Mouse (Mus musculus): ENCODE measurements at regions not wholly inside any gene's neighbourhood (a gene's known extent, or its start where the extent isn't known, plus 50 kb on each side); places are given as distances from the start of the nearest gene placed in this dataset.
A peak's percentile ranks its signal among the peaks of the same experiment; 100 is the strongest.

DNA sequence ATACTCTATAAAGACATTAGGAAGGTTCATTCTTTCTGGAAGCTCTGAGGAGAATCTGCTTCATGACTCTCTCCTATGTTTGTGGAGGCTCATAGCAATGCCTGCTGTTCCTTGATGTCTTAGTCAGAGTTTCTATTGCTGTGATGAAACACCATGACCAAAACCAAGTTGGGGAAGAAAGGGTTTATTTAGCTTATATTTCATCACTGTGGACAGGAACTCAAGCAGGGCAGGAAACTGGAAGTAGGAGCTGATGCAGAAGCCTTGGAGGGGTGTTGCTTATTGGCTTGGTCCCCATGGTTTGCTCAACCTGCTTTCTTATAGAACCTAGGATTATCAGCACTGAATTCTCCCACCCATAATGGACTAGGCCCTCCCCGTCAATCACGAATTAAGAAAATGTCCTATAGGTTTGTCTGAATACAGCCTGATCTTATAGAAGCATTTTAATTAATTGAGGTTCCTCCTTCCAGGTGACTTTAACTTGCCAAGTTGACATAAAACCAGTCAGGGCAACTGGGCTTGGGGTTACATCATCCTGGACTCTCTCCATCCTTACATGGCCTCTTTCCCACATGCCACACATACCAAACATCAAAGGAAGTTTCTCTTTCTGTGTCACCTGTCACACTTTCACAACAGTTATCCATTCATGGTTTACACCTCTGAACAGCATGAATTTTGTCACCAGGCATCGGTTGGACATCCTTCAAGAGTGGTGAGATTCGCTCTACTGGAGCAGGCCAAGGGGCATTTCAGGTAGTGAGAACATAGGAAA, 85.3 kb upstream of the Serp2 start:
- no peak for DNase-seq (ENCODE audit: low spot score in 2 of 2)
- H3K27ac ChIP-seq: no peak overlapping the region
- no peak overlapping the region for H3K4me3 ChIP-seq
- no peak for TF ChIP-seq CTCF (conservative IDR thresholded peaks at IDR 0.05)

DNA sequence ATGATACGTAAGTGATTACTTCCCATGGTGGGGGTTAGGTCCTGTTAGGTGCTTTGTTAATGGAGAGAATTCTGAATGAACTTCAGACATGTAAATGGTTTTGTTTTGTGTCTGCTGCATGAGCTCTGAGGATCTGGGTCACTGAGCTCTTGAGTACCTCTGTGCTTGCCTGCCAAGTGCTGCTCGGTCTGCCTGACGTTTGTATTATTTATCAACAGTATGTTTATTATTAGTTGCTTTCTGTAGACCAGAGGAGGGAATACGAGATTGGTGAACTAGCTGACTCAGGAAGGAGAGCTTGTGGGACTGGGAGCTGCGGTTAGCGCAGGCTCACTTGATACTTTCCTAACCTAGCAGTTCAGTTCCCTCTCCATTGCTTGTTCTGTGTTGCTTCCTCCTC, 76.5 kb upstream of the Serp2 start:
- H3K27ac ChIP-seq: no peak overlapping the region
- no peak for DNase-seq (ENCODE audit: low spot score in 2 of 2)
- no peak for TF ChIP-seq CTCF (conservative IDR thresholded peaks at IDR 0.05)
- H3K4me3 ChIP-seq: no peak overlapping the region

DNA sequence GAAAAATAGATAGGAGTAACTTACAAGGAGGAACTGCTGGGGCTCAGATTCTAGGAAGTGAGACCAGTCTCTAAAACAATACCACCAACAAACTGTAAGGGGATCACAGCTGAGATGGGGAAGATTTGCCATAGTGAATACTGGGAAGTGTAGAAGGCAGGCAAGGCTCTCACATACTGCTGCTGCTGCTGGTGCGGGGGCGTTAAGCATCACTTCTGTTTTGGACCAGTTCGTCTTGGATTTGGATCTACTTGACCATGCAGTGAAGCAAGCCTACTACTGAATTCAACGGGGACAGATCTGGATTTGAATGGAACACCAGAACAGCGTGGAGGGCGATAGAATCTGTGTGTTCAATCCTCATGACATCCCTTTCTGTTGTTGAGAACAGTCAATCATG, 76.1 kb upstream of the Serp2 start:
- H3K27ac ChIP-seq: no peak overlapping the region
- no peak for DNase-seq (ENCODE audit: low spot score in 2 of 2)
- H3K4me3 ChIP-seq: no peak overlapping the region
- TF ChIP-seq CTCF (conservative IDR thresholded peaks at IDR 0.05): no peak

DNA sequence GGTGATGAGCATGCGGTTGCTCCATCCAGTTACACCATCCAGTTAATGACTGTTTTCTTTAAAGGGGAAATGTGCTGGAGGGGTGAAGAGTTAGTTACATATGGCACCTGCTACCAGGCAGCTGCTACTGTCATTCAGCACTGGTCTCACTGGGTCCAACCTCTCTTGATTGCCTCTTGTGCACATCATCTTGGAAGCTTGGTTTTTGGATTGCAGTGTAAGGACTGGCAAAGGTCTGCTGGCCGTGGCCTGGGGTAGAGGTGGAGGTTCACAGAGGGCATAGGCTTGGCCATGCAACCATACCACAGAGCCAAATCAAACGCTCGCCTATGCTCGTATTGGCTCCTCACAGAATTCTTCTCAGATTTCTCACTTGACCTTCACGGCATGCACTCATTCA, 75.1 kb upstream of the Serp2 start:
- H3K4me3 ChIP-seq: no peak overlapping the region
- no peak for TF ChIP-seq CTCF (conservative IDR thresholded peaks at IDR 0.05)
- DNase-seq (ENCODE audit: low spot score in 2 of 2): no peak
- H3K27ac ChIP-seq: no peak overlapping the region

DNA sequence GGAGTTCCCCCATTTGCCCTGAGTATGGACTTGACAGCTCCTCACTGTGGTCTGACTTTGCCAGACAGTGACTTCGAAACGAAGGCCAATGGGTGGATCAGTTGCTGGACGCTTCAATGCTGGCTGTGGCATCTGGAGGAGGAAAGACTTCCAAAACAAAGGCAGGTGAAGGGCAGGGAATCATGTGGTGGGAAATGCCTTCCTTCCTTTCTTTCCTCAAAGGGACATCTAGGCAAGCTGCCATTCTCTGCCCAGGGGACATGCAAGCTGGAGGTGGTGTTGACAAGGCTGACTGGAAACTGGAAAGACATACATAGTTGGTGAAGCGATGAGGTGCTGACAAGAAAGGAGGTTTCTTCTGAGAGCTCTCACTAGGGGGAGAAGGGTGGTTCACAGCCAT, 74.5 kb upstream of the Serp2 start:
- no peak for TF ChIP-seq CTCF (conservative IDR thresholded peaks at IDR 0.05)
- DNase-seq (ENCODE audit: low spot score in 2 of 2): no peak

DNA sequence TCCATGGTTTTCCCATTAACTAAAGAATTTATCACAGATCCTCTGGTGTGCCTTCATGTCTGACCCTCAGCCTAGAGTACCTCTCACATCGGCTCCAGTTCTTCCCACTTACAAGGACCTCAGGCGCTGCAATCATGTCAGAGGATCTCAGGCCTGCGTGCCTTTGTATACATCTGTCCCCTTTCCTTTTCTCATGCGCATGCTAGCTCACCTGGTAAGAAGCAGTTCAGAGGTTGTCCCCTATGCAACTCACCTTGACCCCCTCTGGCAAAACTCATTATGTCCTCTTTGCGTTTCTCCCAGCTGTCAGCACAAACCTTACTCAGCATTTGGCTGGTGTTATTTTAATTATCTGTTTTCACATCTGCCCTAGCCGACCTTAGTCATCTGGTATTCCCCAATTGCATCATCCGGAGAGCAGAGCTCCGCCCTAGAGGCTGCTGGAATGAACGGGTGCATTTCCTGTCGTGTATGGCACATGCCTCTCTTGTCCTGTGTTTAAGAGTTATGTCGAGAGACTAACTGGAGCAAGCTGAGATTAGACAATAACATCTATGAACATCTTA, 73.3 kb upstream of the Serp2 start:
- TF ChIP-seq CTCF (conservative IDR thresholded peaks at IDR 0.05): no peak
- DNase-seq (ENCODE audit: low spot score in 2 of 2): no peak
- Histone ChIP-seq H3K27ac (no peak overlapping the region), H3K4me3 (no peak overlapping the region)

More for the DNA sequence above, 74.5 kb upstream of the Serp2 start:
- no peak overlapping the region for H3K27ac ChIP-seq
- H3K4me3 ChIP-seq: no peak overlapping the region

DNA sequence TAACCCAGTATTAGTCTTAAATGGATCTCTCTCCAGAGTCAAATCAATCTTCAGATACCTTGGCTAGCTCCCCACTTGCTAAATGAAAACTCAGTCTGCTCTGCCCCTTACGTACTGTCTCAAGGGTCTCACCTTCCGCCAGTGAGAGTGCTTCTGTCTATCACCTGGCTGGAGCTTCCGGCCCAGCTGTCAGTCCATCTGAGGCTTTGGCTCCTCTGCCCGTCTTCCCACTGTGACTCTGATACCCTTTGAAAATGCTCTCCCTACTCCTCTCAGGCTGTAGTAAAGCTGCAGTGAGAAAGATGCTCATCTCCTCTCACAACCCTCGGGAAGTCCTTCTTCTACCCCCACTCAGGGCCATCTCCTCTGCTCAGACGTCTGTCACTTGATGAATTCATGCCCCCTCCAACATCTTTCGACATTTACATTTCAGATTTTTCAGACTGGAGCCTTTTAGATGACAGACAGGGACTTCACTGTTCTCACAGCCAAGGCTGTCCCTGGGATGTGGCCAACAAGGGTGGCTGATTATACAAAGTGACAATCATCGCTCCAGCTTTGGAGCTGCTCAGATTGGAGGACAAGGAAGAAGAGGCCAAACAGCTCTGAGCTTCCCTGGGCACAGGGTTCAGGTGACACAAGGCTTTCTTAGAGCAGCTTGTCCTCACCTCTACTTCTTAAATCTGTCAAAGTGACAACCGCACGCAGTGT, 71.6 kb upstream of the Serp2 start:
- TF ChIP-seq CTCF (conservative IDR thresholded peaks at IDR 0.05): no peak
- Histone ChIP-seq H3K4me3 (no peak overlapping the region), H3K27ac (peak overlapping the region; percentile 21; the same call in 1 of the 2 replicates)
- peak; percentile 58 to 69 for DNase-seq (ENCODE audit: low spot score in 2 of 2)

DNA sequence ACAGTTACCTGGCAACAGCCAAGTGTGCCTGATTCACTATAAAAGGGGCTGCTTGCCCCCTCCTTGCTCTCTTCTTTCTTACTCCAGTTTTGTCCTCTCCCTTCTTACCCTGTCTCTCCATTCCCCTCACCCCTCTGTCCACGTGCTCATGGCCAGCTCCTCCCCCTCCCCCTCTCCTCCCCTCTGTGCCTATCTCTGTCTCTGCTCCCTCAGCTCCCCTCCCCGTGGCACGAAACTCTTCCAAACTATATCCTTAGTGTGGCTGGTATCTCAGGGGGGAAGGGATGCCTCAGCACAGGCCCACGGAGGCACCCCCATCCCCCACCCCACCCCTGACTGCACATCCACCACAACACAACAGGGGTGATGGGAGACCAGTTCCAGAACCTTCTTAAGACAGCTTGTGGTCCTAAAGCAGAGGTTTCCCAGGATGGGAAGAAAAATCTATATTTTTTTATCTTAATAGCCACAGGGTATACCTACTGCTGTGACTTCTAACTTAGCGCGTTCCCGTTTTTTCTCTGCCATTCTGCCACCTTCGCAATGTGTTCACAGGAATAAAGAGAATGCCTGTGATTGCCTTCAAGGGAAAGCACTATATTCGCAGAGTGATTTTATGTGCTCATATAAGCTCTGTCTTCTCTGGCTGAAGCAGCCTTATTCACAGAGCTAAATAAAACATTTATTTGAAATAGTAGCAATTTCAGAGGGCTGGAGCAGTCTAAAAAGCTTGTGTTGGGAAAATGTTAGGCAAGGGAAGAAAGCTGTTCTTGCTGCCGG, 69.1 kb upstream of the Serp2 start:
- Histone ChIP-seq H3K4me3 (no peak overlapping the region), H3K27ac (peak overlapping the region; percentile 32; the same call in 1 of the 2 replicates)
- TF ChIP-seq CTCF (conservative IDR thresholded peaks at IDR 0.05): no peak
- DNase-seq (ENCODE audit: low spot score in 2 of 2): no peak

DNA sequence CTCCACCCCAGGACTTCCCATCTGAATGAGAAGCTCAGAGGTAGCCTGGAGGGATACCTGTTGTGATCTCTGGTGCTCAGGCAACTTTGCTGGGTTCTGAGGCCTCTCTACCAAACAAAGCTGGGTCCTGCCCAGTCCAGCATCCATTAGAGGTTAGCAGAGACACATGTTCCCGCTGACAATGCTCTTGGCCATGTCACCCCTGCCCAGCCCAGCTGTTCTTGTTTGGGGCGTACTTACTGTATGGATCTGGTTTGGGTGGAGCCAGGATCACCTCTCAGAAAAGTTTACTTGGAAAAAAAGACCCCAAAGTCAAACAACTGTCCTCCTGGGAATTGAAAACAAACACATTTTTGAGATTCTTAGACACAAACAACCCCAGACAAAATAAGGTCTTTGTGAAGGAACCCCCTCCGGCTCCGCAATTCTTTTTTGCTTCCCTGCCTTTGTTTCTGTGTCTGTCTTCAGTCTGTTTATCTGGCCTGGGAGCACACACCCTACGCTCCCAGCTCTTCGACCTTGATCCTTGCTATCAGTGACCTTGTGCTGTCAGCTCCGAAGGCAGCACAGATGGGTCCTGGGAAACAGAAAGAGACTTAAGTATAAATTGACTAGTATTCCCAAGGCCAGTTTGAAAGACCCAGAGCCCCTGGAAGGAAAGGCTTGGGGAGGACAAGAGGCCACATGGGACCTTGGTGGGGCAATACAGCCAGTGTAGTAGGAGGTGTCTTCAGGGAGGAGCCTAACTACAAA, 68.1 kb upstream of the Serp2 start:
- Histone ChIP-seq H3K4me3 (no peak overlapping the region), H3K27ac (peak overlapping the region; percentile 32; the same call in 1 of the 2 replicates)
- no peak for TF ChIP-seq CTCF (conservative IDR thresholded peaks at IDR 0.05)
- no peak for DNase-seq (ENCODE audit: low spot score in 2 of 2)

DNA sequence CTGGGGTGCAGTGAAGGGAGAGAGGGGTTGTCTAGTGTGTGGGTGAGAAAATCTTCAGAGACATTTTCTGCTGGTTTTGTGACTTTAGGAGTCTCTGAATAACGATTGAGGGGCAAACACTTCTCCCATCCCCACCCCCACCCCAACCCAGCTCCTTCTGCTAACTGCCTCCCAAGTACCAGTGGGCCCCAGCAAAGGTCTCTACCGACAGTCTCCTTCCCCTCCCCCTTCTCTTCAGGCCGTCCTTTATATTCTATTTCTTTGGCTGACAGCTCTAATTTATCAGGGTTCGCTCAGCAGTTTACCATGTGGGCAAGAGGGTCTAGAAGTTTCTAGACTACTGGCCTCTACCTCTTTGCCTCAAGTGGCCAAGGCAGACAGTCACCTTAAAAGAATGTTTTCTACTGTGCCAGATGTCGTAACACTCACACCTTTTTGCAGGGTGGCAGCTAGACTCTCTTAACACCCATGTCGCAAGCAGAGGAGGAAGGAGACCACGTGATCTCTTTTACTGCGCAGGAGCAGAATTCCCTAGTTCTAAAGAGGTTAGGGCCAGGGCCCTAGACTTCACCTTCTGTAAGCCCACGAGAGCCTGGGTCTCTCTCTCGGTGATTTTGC, 66.8 kb upstream of the Serp2 start:
- Histone ChIP-seq H3K4me3 (no peak overlapping the region), H3K27ac (peak overlapping the region; percentile 88)
- no peak for DNase-seq (ENCODE audit: low spot score in 2 of 2)
- no peak for TF ChIP-seq CTCF (conservative IDR thresholded peaks at IDR 0.05)

DNA sequence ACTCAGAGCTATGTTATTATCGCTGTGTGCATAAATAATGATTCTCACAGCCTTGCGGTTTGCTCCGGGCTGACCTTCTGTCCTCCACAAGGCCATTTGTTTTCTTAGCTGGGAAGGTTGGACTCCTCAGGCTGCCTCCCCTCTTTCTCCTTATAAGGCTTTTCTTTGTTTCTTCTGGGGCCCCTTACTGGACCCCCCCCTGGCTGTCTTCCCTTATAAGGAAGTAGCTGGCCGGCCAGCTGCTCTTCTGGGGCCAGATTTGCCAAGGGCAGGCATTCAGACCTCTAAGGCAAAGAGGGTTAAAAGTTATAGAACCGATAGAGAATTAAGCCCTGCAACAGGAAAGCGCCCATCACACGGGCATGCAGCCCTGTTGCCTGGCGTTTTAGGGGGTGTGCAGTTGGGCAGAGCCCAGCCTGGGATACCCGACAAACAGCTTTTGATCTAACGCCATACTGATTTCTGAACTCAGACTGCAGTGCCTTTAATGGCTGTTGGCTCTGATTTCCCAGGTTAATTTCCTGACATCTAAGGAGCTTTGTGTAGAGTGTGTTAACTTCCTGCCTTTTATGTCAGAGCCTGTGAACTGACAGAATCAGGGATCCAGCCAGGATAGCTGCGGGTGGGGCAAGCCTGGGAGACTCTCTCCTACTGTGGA, 66.1 kb upstream of the Serp2 start:
- Histone ChIP-seq H3K4me3 (no peak overlapping the region; the same call in 1 of the 2 replicates), H3K27ac (peak overlapping the region; percentile 88)
- DNase-seq (ENCODE audit: low spot score in 2 of 2): no peak
- no peak for TF ChIP-seq CTCF (conservative IDR thresholded peaks at IDR 0.05)

Data from layer of hippocampus, adult 2 months (tissue).